Mouse (Mus musculus): ENCODE results near the gene Iah1. TPM values are rescaled to one million over a fixed set of nuclear protein-coding genes. Genes with fewer than 3 reads are reported as not detected.

Gene Iah1
- polyA plus RNA-seq, 1 experiment from 2014 or later, result 48.7 TPM

DNA sequence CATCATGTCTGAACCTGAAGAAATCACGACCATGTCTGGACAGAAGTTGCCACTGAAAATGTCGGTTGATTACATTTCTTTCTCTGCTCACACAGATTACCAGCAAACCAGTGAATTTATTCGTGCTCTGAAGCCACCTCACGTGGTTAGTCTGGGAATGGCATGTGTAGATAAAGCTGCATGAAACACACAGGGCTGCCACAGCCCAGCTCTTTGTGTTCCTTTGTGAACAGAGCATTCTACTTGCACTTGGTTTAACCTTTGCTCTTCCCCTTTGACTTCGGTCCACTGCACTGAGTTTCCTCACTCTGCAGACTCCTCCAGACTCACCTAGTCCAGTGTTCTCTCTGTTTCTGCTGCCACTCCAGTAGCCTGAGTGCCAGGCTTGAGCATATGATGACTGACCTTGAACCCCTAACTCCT, 13.8 kb upstream of the Iah1 start:
- WGBS, result 77% methylated on average over 5 of the region's 5 CpGs
- no peak overlapping the region for H3K9ac ChIP-seq (ENCODE audit: low read length)
- no peak overlapping the region for H3K4me2 ChIP-seq (ENCODE audit: low read length)
- H3K36me3 ChIP-seq (ENCODE audit: control insufficient read depth, insufficient read depth, low read length), result peaks cover 97% of the 10 kb centered on the region
- H3K27me3 ChIP-seq (ENCODE audit: control insufficient read depth, insufficient read depth, low read length), result no peaks in the 10 kb centered on the region
- H3K9me3 ChIP-seq (ENCODE audit: control insufficient read depth, low read length), result no peaks in the 10 kb centered on the region
- no peak for ATAC-seq (ENCODE audit: insufficient number of reproducible peaks, insufficient read depth, low FRiP score, low read depth)
- no peak overlapping the region for H3K27ac ChIP-seq (replicated peaks in 1 of 2; ENCODE audit: control insufficient read depth in 1 of 2, insufficient read depth in 1 of 2, low read depth in 2 of 2, low read length in 2 of 2)
- no peaks in the 10 kb centered on the region for H3K4me1 ChIP-seq (ENCODE audit: control insufficient read depth in 2 of 2, insufficient read depth in 2 of 2, low read length in 2 of 2)
- no peak overlapping the region for H3K4me3 ChIP-seq (ENCODE audit: control insufficient read depth in 1 of 2, insufficient read depth in 1 of 2, low read depth in 1 of 2, low read length in 2 of 2)

- Histone ChIP-seq H3K4me3 (ENCODE audit: control insufficient read depth in 1 of 2, insufficient read depth in 1 of 2, low read depth in 1 of 2, low read length in 2 of 2) (no peak overlapping the region), H3K4me2 (ENCODE audit: low read length) (no peak overlapping the region), H3K27me3 (ENCODE audit: control insufficient read depth, insufficient read depth, low read length) (no peaks in the 10 kb centered on the region), H3K9me3 (ENCODE audit: control insufficient read depth, low read length) (no peaks in the 10 kb centered on the region), H3K4me1 (ENCODE audit: control insufficient read depth in 2 of 2, insufficient read depth in 2 of 2, low read length in 2 of 2) (no peaks in the 10 kb centered on the region), H3K9ac (ENCODE audit: low read length) (no peak overlapping the region), H3K36me3 (ENCODE audit: control insufficient read depth, insufficient read depth, low read length) (peaks cover 97% of the 10 kb centered on the region), H3K27ac (replicated peaks in 1 of 2; ENCODE audit: control insufficient read depth in 1 of 2, insufficient read depth in 1 of 2, low read depth in 2 of 2, low read length in 2 of 2) (no peak overlapping the region)
- WGBS, result 91% methylated on average over 4 of the region's 4 CpGs
- no peak for ATAC-seq (ENCODE audit: insufficient number of reproducible peaks, insufficient read depth, low FRiP score, low read depth)
Observed at GRCm38 (mm10) chr12:21305741-21306140, 10.4 kb upstream of the Iah1 start.

DNA sequence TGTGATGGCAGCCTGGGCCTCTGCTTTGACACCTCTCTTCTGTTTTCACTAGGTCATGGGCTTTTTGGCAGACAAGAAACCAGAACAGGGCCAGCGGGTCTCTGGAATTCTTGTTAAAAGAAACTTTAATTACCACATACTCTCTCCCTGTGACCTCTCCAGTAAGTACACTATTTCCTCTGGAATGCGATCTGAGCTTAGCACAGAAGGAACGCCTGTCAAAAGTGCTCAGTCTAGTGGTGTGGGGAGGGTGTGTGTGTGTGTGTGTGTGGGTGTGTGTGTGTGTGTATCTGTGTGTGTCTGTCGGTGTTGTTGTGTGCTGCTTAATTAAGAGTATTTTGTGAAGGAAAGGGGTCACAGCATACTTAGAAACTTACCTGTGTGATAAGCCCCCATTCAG, 9.5 kb upstream of the Iah1 start:
- H3K4me3 ChIP-seq (ENCODE audit: control insufficient read depth in 1 of 2, insufficient read depth in 1 of 2, low read depth in 1 of 2, low read length in 2 of 2), result no peak overlapping the region
- 87% methylated on average over 4 of the region's 4 CpGs for WGBS
- ATAC-seq (ENCODE audit: insufficient number of reproducible peaks, insufficient read depth, low FRiP score, low read depth), result no peak

GRCm38 (mm10) chr12:21312201-21312600, 4.0 kb upstream of the Iah1 start:
- Histone ChIP-seq H3K4me2 (ENCODE audit: low read length) (no peak overlapping the region), H3K36me3 (ENCODE audit: control insufficient read depth, insufficient read depth, low read length) (peaks cover 82% of the 10 kb centered on the region), H3K4me3 (ENCODE audit: control insufficient read depth in 1 of 2, insufficient read depth in 1 of 2, low read depth in 1 of 2, low read length in 2 of 2) (no peak overlapping the region), H3K4me1 (ENCODE audit: control insufficient read depth in 2 of 2, insufficient read depth in 2 of 2, low read length in 2 of 2) (no peaks in the 10 kb centered on the region), H3K27ac (replicated peaks in 1 of 2; ENCODE audit: control insufficient read depth in 1 of 2, insufficient read depth in 1 of 2, low read depth in 2 of 2, low read length in 2 of 2) (no peak overlapping the region), H3K27me3 (ENCODE audit: control insufficient read depth, insufficient read depth, low read length) (no peaks in the 10 kb centered on the region), H3K9ac (ENCODE audit: low read length) (no peak overlapping the region), H3K9me3 (ENCODE audit: control insufficient read depth, low read length) (no peaks in the 10 kb centered on the region)
- 93% methylated on average over 5 of the region's 5 CpGs for WGBS
- ATAC-seq (ENCODE audit: insufficient number of reproducible peaks, insufficient read depth, low FRiP score, low read depth), result no peak

More for the DNA sequence above, 9.5 kb upstream of the Iah1 start:
- H3K9me3 ChIP-seq (ENCODE audit: control insufficient read depth, low read length), result no peaks in the 10 kb centered on the region
- peaks cover 100% of the 10 kb centered on the region for H3K36me3 ChIP-seq (ENCODE audit: control insufficient read depth, insufficient read depth, low read length)
- H3K9ac ChIP-seq (ENCODE audit: low read length), result no peak overlapping the region
- no peaks in the 10 kb centered on the region for H3K4me1 ChIP-seq (ENCODE audit: control insufficient read depth in 2 of 2, insufficient read depth in 2 of 2, low read length in 2 of 2)
- no peaks in the 10 kb centered on the region for H3K27me3 ChIP-seq (ENCODE audit: control insufficient read depth, insufficient read depth, low read length)
- no peak overlapping the region for H3K27ac ChIP-seq (replicated peaks in 1 of 2; ENCODE audit: control insufficient read depth in 1 of 2, insufficient read depth in 1 of 2, low read depth in 2 of 2, low read length in 2 of 2)
- no peak overlapping the region for H3K4me2 ChIP-seq (ENCODE audit: low read length)

DNA sequence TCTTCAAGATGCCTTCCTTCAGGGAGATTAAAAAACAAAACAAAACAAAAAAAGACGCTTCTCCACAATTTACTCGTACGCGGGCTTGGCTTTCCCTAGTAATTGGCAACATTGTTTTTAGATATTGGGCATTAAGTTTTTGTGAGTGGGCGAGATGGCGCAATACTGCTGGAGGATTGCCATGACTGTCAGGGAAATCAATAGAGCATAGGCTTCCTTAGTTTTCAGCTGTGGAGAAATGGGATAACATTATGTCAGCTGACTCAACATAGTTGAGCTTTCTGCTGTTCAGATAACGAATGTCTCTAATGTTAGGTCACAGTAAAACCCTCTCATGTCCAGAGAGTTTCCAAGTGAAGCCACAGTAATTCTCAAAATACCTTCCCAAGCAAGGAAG, 678 bp downstream of the Iah1 start:
- Histone ChIP-seq H3K4me1 (ENCODE audit: control insufficient read depth in 2 of 2, insufficient read depth in 2 of 2, low read length in 2 of 2) (no peaks in the 10 kb centered on the region), H3K9me3 (ENCODE audit: control insufficient read depth, low read length) (no peaks in the 10 kb centered on the region), H3K27me3 (ENCODE audit: control insufficient read depth, insufficient read depth, low read length) (no peaks in the 10 kb centered on the region), H3K36me3 (ENCODE audit: control insufficient read depth, insufficient read depth, low read length) (peaks cover 61% of the 10 kb centered on the region), H3K27ac (replicated peaks in 1 of 2; ENCODE audit: control insufficient read depth in 1 of 2, insufficient read depth in 1 of 2, low read depth in 2 of 2, low read length in 2 of 2) (no peak overlapping the region; a peak in 1 of 4 replicates), H3K9ac (ENCODE audit: low read length) (peak overlapping the region; percentile 79), H3K4me3 (ENCODE audit: control insufficient read depth in 1 of 2, insufficient read depth in 1 of 2, low read depth in 1 of 2, low read length in 2 of 2) (peak overlapping the region; percentile 72 to 78; a peak in 3 of 4 replicates), H3K4me2 (ENCODE audit: low read length) (peak overlapping the region; percentile 76)
- WGBS, result 25% methylated on average over 7 of the region's 7 CpGs
- ATAC-seq (ENCODE audit: insufficient number of reproducible peaks, insufficient read depth, low FRiP score, low read depth), result no peak

GRCm38 (mm10) chr12:21318143-21318895, 2.1 kb downstream of the Iah1 start:
- 84% methylated on average over 12 of the region's 12 CpGs for WGBS
- H3K9ac ChIP-seq (ENCODE audit: low read length), result no peak overlapping the region
- peaks cover 61% of the 10 kb centered on the region for H3K36me3 ChIP-seq (ENCODE audit: control insufficient read depth, insufficient read depth, low read length)
- ATAC-seq (ENCODE audit: insufficient number of reproducible peaks, insufficient read depth, low FRiP score, low read depth), result no peak
- no peak overlapping the region for H3K27ac ChIP-seq (replicated peaks in 1 of 2; ENCODE audit: control insufficient read depth in 1 of 2, insufficient read depth in 1 of 2, low read depth in 2 of 2, low read length in 2 of 2)
- H3K9me3 ChIP-seq (ENCODE audit: control insufficient read depth, low read length), result no peaks in the 10 kb centered on the region
- H3K27me3 ChIP-seq (ENCODE audit: control insufficient read depth, insufficient read depth, low read length), result no peaks in the 10 kb centered on the region
- no peak overlapping the region for H3K4me2 ChIP-seq (ENCODE audit: low read length)
- H3K4me3 ChIP-seq (ENCODE audit: control insufficient read depth in 1 of 2, insufficient read depth in 1 of 2, low read depth in 1 of 2, low read length in 2 of 2), result no peak overlapping the region
- H3K4me1 ChIP-seq (ENCODE audit: control insufficient read depth in 2 of 2, insufficient read depth in 2 of 2, low read length in 2 of 2), result no peaks in the 10 kb centered on the region

GRCm38 (mm10) chr12:21320317-21320716, 4.1 kb downstream of the Iah1 start:
- ATAC-seq (ENCODE audit: insufficient number of reproducible peaks, insufficient read depth, low FRiP score, low read depth), result no peak
- no peaks in the 10 kb centered on the region for H3K27me3 ChIP-seq (ENCODE audit: control insufficient read depth, insufficient read depth, low read length)
- H3K36me3 ChIP-seq (ENCODE audit: control insufficient read depth, insufficient read depth, low read length), result peaks cover 61% of the 10 kb centered on the region
- H3K9me3 ChIP-seq (ENCODE audit: control insufficient read depth, low read length), result no peaks in the 10 kb centered on the region
- H3K9ac ChIP-seq (ENCODE audit: low read length), result no peak overlapping the region
- H3K4me1 ChIP-seq (ENCODE audit: control insufficient read depth in 2 of 2, insufficient read depth in 2 of 2, low read length in 2 of 2), result no peaks in the 10 kb centered on the region
- H3K4me2 ChIP-seq (ENCODE audit: low read length), result no peak overlapping the region
- H3K4me3 ChIP-seq (ENCODE audit: control insufficient read depth in 1 of 2, insufficient read depth in 1 of 2, low read depth in 1 of 2, low read length in 2 of 2), result no peak overlapping the region
- WGBS, result 74% methylated on average over 4 of the region's 4 CpGs
- no peak overlapping the region for H3K27ac ChIP-seq (replicated peaks in 1 of 2; ENCODE audit: control insufficient read depth in 1 of 2, insufficient read depth in 1 of 2, low read depth in 2 of 2, low read length in 2 of 2)

GRCm38 (mm10) chr12:21321170-21321569, 5.0 kb downstream of the Iah1 start:
- 77% methylated on average over 9 of the region's 9 CpGs for WGBS
- Histone ChIP-seq H3K27me3 (ENCODE audit: control insufficient read depth, insufficient read depth, low read length) (no peaks in the 10 kb centered on the region), H3K36me3 (ENCODE audit: control insufficient read depth, insufficient read depth, low read length) (peaks cover 68% of the 10 kb centered on the region), H3K4me1 (ENCODE audit: control insufficient read depth in 2 of 2, insufficient read depth in 2 of 2, low read length in 2 of 2) (no peaks in the 10 kb centered on the region), H3K9ac (ENCODE audit: low read length) (no peak overlapping the region), H3K27ac (replicated peaks in 1 of 2; ENCODE audit: control insufficient read depth in 1 of 2, insufficient read depth in 1 of 2, low read depth in 2 of 2, low read length in 2 of 2) (no peak overlapping the region), H3K4me2 (ENCODE audit: low read length) (no peak overlapping the region), H3K4me3 (ENCODE audit: control insufficient read depth in 1 of 2, insufficient read depth in 1 of 2, low read depth in 1 of 2, low read length in 2 of 2) (no peak overlapping the region), H3K9me3 (ENCODE audit: control insufficient read depth, low read length) (no peaks in the 10 kb centered on the region)
- no peak for ATAC-seq (ENCODE audit: insufficient number of reproducible peaks, insufficient read depth, low FRiP score, low read depth)

Measured in heart, embryonic 14.5 days (tissue).